ENCODE assay signal across 8 mouse cellular contexts in genomic region chr14:55724411-55724871, GRCm38 (mm10). TPM values are rescaled to one million over a fixed set of nuclear protein-coding genes. Genes with fewer than 3 reads are reported as not detected.
DNase-seq lines count a peak whose midpoint lies in the region; ATAC-seq and TF ChIP-seq lines count a peak whose summit lies in the region.

No protein-coding gene starts in this region.

- 70% methylated on average over 8 of the region's 8 CpGs for WGBS in midbrain, embryonic 16.5 days
- WGBS in hindbrain, embryonic 11.5 days: 69% methylated on average over 8 of the region's 8 CpGs
- 70% methylated on average over 8 of the region's 8 CpGs for WGBS in cerebellum, adult 2 months

- H3K36me3 ChIP-seq in midbrain, embryonic 16.5 days (ENCODE audit: control insufficient read depth, insufficient read depth, low read length): peaks cover 5% of the 10 kb centered on the region; the same call in 1 of the 2 replicates
- H3K36me3 ChIP-seq in hindbrain, embryonic 11.5 days (ENCODE audit: control insufficient read depth, insufficient read depth, low read length): 0 out of 2 replicates have a peak, but pooled peaks cover 2% of the 10 kb centered on the region

- H3K27me3 ChIP-seq in midbrain, embryonic 16.5 days (ENCODE audit: control insufficient read depth, insufficient read depth, low read depth, low read length): no peaks in the 10 kb centered on the region
- H3K27me3 ChIP-seq in hindbrain, embryonic 11.5 days (ENCODE audit: control insufficient read depth, insufficient read depth, low read length): no peaks in the 10 kb centered on the region
- no peaks in the 10 kb centered on the region for H3K27me3 ChIP-seq in cerebellum, adult 2 months (ENCODE audit: control insufficient read depth, insufficient read depth, low read length)

- no peak for TF ChIP-seq POLR2A in cerebellum, adult 2 months (IDR thresholded peaks at IDR 0.05; ENCODE audit: borderline replicate concordance, insufficient read depth, low read length)

- TF ChIP-seq CTCF in cerebellum, adult 2 months (IDR thresholded peaks at IDR 0.05; ENCODE audit: borderline replicate concordance, insufficient read depth, low read depth, low read length): no peak

- no peak overlapping the region for H3K4me2 ChIP-seq in midbrain, embryonic 16.5 days (ENCODE audit: low read length)
- no peak overlapping the region for H3K4me2 ChIP-seq in hindbrain, embryonic 11.5 days (replicated peaks; ENCODE audit: low read depth, low read length)

- no peak overlapping the region for H3K27ac ChIP-seq in midbrain, embryonic 16.5 days (ENCODE audit: low read length)
- H3K27ac ChIP-seq in hindbrain, embryonic 11.5 days (ENCODE audit: low read depth, low read length): no peak overlapping the region
- H3K27ac ChIP-seq in cerebellum, adult 2 months (ENCODE audit: insufficient read depth, low read length): no peak overlapping the region

- no peaks in the 10 kb centered on the region for H3K9me3 ChIP-seq in midbrain, embryonic 16.5 days (replicated peaks; ENCODE audit: control insufficient read depth, low read length, poor library complexity, severe bottlenecking)
- no peaks in the 10 kb centered on the region for H3K9me3 ChIP-seq in hindbrain, embryonic 11.5 days (ENCODE audit: control insufficient read depth, low read length)

- H3K4me3 ChIP-seq in midbrain, embryonic 16.5 days (ENCODE audit: low read depth, low read length): no peak overlapping the region
- H3K4me3 ChIP-seq in hindbrain, embryonic 11.5 days (ENCODE audit: low read depth, low read length): no peak overlapping the region
- no peak overlapping the region for H3K4me3 ChIP-seq in cerebellum, adult 2 months (replicated peaks; ENCODE audit: insufficient read depth, low read depth, low read length)

- peaks cover 14% of the 10 kb centered on the region for H3K4me1 ChIP-seq in midbrain, embryonic 16.5 days (ENCODE audit: control insufficient read depth, insufficient read depth, low read length)
- no peaks in the 10 kb centered on the region for H3K4me1 ChIP-seq in hindbrain, embryonic 11.5 days (replicated peaks; ENCODE audit: control insufficient read depth, insufficient read depth, low read length)
- H3K4me1 ChIP-seq in cerebellum, adult 2 months (ENCODE audit: control insufficient read depth, insufficient read depth, low read length): peaks cover 4% of the 10 kb centered on the region; the same call in 1 of the 2 replicates

- peak; percentile 92 for DNase-seq in CD4-positive, CD25-positive, alpha-beta regulatory T cell, adult 2 months (ENCODE audit: low read depth, low spot score)
- peak; percentile 79 for DNase-seq in adipocyte (ENCODE audit: low spot score)
- DNase-seq in induced T-regulatory cell, adult 2 months (ENCODE audit: low read depth): peak; percentile 97
- DNase-seq in natural killer cell, adult 2 months (ENCODE audit: low spot score in 2 of 2): peak; percentile 85 to 88
- no peak for DNase-seq in hindbrain, embryonic 11.5 days (ENCODE audit: low spot score)
- no peak for DNase-seq in cerebellum, adult 2 months

- no peak for ATAC-seq in midbrain, embryonic 16.5 days
- no peak for ATAC-seq in hindbrain, embryonic 11.5 days (ENCODE audit: low FRiP score)
- ATAC-seq in erythroid progenitor cell, adult 5-6 weeks (replicated peaks; ENCODE audit: low FRiP score, poor library complexity, severe bottlenecking): no peak

- H3K9ac ChIP-seq in midbrain, embryonic 16.5 days (ENCODE audit: low read depth, low read length): no peak overlapping the region
- no peak overlapping the region for H3K9ac ChIP-seq in hindbrain, embryonic 11.5 days (ENCODE audit: low read depth, low read length)

RNA-seq across cellular contexts. Expression of gene Rabggta, which starts 2.4 kb away (rescaled TPM):
- polyA plus RNA-seq in midbrain, embryonic 16.5 days (2015; fragmentation: Nextera tagmentation; extraction: Ambion mirVana): 64.0 and 65.1 TPM in 2 replicates
- 25.3 and 27.4 TPM in 2 replicates for polyA plus RNA-seq in hindbrain, embryonic 11.5 days (2014; fragmentation: Nextera tagmentation; extraction: Ambion mirVana)
- 2.9 and 6.3 TPM in 2 replicates for total RNA-seq in erythroid progenitor cell, adult 5-6 weeks (2015; ENCODE audit: low replicate concordance)
- total RNA-seq in erythroid progenitor cell, adult 5-6 weeks (2017; ENCODE audit: low replicate concordance): 6.0 TPM in 1 of 2 replicates, not detected in the other
- polyA plus RNA-seq in cerebellum, adult 2 months (2012; rRNA removed): 64.1 and 66.8 TPM in 2 replicates

RNA-seq across cellular contexts. Expression of gene Tgm1, which starts 10.7 kb away (rescaled TPM):
- 0.13 and 0.15 TPM in 2 replicates for polyA plus RNA-seq in midbrain, embryonic 16.5 days (2015; fragmentation: Nextera tagmentation; extraction: Ambion mirVana)
- polyA plus RNA-seq in hindbrain, embryonic 11.5 days (2014; fragmentation: Nextera tagmentation; extraction: Ambion mirVana): 0.36 and 0.49 TPM in 2 replicates
- total RNA-seq in erythroid progenitor cell, adult 5-6 weeks (2015; ENCODE audit: low replicate concordance): 1.4 and 4.6 TPM in 2 replicates
- total RNA-seq in erythroid progenitor cell, adult 5-6 weeks (2017; ENCODE audit: low replicate concordance): 1.8 TPM in 1 of 2 replicates, not detected in the other
- 0.07 and 0.08 TPM in 2 replicates for polyA plus RNA-seq in cerebellum, adult 2 months (2012; rRNA removed)

RNA-seq across cellular contexts. Expression of gene Dhrs1, which starts 21.0 kb away (rescaled TPM):
- 72.3 and 75.3 TPM in 2 replicates for polyA plus RNA-seq in midbrain, embryonic 16.5 days (2015; fragmentation: Nextera tagmentation; extraction: Ambion mirVana)
- polyA plus RNA-seq in hindbrain, embryonic 11.5 days (2014; fragmentation: Nextera tagmentation; extraction: Ambion mirVana): 68.6 and 72.1 TPM in 2 replicates
- total RNA-seq in erythroid progenitor cell, adult 5-6 weeks (2015; ENCODE audit: low replicate concordance): 6.7 and 39.3 TPM in 2 replicates
- 0.76 and 10.4 TPM in 2 replicates for total RNA-seq in erythroid progenitor cell, adult 5-6 weeks (2017; ENCODE audit: low replicate concordance)
- polyA plus RNA-seq in cerebellum, adult 2 months (2012; rRNA removed): 113 and 122 TPM in 2 replicates

RNA-seq across cellular contexts. Expression of gene Nop9, which starts 21.1 kb away (rescaled TPM):
- polyA plus RNA-seq in midbrain, embryonic 16.5 days (2015; fragmentation: Nextera tagmentation; extraction: Ambion mirVana): 25.9 and 28.0 TPM in 2 replicates
- 47.0 and 47.6 TPM in 2 replicates for polyA plus RNA-seq in hindbrain, embryonic 11.5 days (2014; fragmentation: Nextera tagmentation; extraction: Ambion mirVana)
- total RNA-seq in erythroid progenitor cell, adult 5-6 weeks (2015; ENCODE audit: low replicate concordance): 5.9 and 8.6 TPM in 2 replicates
- total RNA-seq in erythroid progenitor cell, adult 5-6 weeks (2017; ENCODE audit: low replicate concordance): 7.2 and 11.7 TPM in 2 replicates
- 10.7 and 10.8 TPM in 2 replicates for polyA plus RNA-seq in cerebellum, adult 2 months (2012; rRNA removed)

RNA-seq across cellular contexts. Expression of gene Cideb, which starts 33.8 kb away (rescaled TPM):
- 0.21 and 0.26 TPM in 2 replicates for polyA plus RNA-seq in midbrain, embryonic 16.5 days (2015; fragmentation: Nextera tagmentation; extraction: Ambion mirVana)
- 0.33 TPM in 1 of 2 replicates, not detected in the other for polyA plus RNA-seq in hindbrain, embryonic 11.5 days (2014; fragmentation: Nextera tagmentation; extraction: Ambion mirVana)
- not detected in 2 replicates for total RNA-seq in erythroid progenitor cell, adult 5-6 weeks (2015; ENCODE audit: low replicate concordance)
- total RNA-seq in erythroid progenitor cell, adult 5-6 weeks (2017; ENCODE audit: low replicate concordance): not detected in 2 replicates
- polyA plus RNA-seq in cerebellum, adult 2 months (2012; rRNA removed): 10.5 and 15.2 TPM in 2 replicates

Comparison
In these comparisons a context has a peak if more than half of its experiments do, and no peak if none do; other contexts are left out.
1. DNase-seq: peak in CD4-positive, CD25-positive, alpha-beta regulatory T cell, adult 2 months (single experiment), adipocyte (single experiment), induced T-regulatory cell, adult 2 months (single experiment) and natural killer cell, adult 2 months (2 of 2); none in hindbrain, embryonic 11.5 days (single experiment) and cerebellum, adult 2 months (0 of 2).